Mouse (Mus musculus): ENCODE results near the gene B3gnt3.

Gene B3gnt3

DNA sequence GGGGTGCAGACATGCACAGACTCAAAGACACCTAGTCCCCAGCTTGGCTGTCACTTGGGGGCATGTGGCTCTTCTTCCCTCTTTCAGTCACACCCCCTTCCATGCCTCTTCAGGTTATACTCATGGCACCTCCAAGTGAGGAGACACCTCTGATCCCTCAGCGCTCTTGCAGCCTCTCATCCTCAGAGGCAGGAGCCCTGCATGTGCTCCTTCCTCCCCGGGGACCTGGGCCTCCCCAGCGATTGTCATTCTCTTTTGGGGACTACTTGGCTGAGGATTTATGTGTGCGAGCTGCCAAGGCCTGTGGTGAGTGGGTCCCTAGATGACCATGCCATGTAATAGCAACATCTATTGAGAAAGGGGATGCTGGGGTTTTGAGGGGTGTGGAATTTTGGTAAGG lies 23.4 kb downstream of the B3gnt3 start:
- DNase-seq (ENCODE audit: low spot score in 2 of 2): no peak

DNA sequence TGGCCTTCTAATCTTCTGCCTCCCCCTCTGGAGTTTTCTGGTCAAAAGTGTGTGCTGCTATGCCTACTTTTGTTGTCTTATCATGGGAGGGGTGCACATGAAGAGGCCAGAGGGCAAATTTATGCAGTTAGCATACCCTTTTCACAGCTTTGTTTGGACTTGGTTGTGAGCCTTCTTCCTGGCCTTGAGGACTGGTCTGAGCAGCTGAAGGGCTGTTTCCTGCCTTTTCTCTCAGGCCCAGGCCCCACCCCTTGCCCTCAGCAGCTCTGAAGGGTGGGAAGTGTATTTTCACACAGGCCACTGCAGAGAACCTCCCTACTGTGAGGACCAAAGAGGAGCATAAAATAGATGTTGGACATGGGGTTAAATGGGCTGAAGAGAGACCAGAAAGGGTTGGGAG lies 24.0 kb downstream of the B3gnt3 start:
- no peak for DNase-seq (ENCODE audit: low spot score in 2 of 2)

DNA sequence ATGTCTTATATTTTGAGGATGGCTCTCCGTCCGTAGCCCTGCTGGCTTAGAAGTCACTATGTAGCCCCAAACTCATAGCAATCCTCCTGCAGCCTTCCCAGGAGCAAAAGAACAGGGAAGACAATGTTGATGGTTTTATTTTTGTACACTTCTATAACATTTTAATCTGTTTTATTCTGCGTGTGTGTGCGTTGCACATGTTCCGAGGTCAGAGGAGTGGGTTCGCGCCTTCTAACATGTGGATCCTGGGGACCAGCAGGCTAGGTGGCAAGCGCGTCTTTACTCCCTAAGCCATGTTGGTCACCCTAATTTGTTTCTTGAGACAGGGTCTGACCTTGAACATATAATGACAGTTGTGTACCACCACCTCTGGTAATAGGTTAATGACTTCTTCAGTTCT lies 24.8 kb downstream of the B3gnt3 start:
- DNase-seq (ENCODE audit: low spot score in 2 of 2): no peak

DNA sequence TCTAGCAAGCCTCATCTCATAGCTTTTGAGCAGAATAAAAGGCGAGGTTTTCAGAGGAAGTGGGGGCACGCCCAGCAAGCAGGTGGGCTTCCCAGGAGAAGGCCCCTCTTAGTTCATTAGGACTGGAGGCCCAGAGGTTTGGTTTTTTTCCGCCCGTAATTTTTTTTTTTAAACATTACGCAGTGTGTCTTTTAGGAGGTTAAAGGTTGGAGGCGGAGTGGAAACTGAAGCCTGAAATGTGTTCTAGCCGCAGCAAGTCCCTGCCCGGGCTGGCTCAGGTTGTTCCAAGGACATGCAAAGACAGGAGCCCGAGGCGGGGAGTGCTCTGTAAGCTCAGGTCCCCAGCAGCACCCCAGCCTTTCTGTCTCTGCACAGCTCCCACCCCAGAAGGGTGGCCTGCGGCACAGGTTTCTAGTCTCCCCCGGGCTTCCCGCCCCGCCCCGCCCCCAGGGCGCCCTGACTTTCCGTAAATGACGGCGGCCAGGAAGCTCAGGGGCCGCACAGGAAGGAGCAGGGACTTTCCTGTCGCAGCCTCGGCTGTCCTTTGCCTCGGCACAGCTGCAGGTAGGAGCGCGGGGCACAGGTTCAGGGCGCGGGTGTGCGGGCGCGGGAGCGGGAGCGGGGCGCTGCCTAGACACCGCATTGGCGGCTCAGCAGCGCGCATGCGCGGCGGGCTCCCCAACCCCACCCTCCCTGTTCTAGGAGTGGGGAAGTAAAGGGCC lies 25.4 kb downstream of the B3gnt3 start, which contains the start of gene Jak3:
Gene Jak3 (plus strand): TSS at position 277 of the 722 bp plus-strand sequence.
- no peak for DNase-seq (ENCODE audit: low spot score in 2 of 2)

DNA sequence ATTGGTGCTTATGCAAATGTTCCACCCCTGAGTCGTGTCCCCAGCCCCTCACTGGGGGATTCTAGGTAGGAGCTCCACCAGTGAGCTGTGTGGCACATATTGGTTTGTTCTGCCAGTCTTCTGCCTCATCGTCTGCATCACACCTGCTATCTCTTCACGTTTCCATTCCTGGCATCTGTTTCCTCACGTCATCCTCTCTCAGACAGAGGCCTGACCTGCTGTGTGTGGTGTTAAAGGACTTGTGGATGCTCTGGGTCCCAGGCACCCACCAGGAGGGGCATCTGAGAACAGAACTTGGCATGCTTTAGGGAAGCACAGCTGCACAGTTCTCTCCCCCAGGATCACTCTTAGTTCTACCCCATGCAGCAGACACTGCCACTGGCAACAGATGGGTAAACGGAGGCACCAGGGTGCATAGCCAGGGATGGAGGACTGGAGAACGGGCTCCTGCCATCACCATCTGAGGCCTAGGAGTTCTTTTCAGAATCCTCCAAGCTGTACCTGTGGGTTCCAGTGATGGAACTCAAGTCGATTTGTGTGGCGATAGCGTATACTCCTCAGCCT lies 26.1 kb downstream of the B3gnt3 start:
- no peak for DNase-seq (ENCODE audit: low spot score in 2 of 2)

DNA sequence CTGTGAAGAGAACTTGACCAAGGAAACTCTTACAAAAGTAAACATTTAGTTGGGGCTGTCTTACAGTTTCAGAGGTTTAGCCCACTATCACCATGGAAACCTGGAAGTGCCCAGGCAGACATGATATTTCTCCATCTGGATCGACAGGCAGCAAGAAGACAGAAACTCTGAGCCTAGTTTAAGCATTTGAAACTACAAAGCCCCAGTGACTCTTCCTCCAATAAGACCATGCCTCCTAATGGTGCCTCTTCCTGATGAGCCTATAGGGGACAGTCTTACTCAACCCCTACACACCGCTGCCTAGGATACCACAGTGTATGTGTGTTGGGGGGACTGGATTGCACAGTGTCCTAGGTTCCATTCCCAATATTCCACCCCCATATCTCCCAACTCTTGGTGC lies 27.5 kb downstream of the B3gnt3 start:
- DNase-seq (ENCODE audit: low spot score in 2 of 2): no peak

DNA sequence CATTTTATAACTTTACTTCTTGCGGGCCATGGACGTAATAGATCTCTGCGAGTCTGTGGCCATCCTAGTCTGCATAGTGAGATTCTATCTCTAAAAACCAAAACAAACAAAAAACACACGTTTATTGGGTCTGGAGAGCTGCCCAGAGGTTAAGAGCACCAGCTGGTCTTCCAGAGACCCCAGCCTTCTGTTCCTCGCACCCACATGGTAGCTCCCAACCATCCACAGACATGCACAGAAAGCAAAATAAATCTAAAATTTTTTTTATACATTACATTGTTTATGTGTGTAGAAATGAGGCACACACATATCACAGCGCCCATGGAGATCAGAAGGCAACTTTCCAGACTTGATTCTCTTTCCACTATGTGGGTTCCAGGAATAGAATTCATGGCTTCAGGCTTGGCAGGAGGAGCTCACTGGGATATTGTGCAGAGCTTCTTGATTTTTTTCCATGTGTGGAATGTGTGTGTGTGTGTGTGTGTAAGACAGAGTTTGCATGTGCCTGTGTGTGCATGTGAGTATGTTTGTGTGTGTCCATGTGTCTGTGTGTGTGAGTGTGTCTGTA lies 29.3 kb downstream of the B3gnt3 start:
- no peak for DNase-seq (ENCODE audit: low spot score in 2 of 2)

DNA sequence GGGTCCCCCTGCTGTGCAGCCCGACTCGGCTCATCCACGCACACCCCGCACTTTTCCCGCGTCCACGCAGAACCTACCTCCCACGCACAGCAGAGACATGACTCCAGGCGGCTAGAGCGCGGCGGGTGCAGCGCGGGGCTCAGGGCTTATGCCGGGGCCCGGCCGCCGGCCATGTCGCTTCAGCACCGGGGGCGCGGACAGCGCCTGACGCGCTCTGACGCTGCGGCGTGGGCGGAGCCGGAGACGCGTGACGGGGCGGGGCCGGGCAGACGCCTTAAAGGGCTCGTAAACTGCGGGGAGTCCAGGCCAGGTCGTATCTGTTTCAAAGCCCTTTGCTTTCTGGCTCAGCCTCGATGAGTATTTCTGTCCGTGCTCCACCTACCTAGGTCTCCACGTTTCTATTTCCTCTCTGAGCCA lies 30.0 kb downstream of the B3gnt3 start, which contains the start of gene Unc13a:
Gene Unc13a (minus strand): TSS at position 209 of the 417 bp plus-strand sequence.
- peak; percentile 83 to 84 for DNase-seq (ENCODE audit: low spot score in 2 of 2)

DNA sequence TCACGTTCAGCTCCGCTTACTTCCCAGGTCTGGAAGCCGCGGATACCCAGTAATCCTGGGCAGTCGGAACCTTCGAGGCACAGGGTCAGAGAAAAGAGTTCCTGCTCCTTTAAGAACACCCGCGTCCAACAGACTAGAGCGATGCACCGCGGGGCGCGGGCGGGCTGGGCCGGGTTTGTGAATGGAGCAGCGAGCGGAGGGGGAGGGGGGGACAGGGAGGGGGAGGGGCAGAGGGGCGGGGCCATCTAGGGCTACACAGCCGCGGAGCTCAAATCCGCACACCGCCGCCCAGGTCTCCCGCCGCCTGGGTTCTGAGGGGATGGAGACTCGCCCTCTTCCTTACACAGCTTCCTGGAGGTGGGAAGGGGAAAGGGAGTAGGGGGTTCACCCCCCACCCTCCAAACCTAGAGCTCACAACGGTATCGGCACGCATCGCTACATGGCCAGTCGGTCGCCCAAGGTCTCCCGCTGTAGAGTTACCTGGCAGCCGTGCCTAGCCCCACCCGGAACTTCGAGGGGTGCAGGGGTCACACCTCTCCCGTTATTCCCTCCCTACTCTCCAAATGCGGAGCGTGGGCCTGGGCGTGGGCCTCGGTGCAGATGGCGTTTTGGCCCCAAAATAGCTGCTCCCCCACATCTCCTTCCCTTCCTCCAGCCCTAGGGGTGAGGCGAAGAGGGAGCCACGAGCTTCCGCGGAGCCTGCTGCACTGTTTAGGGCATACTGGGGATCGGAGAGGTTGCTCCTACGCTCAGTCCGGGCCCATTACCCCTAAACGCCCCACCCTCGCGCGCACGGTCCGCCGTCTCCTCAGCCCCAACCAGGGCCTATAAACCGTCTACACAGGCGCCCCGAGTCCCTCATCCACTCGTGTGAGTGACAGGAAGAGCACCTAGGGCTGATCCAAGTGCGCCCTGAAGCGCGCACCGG lies 30.7 kb downstream of the B3gnt3 start:
- DNase-seq (ENCODE audit: low spot score in 2 of 2): peak; percentile 51 to 58

DNA sequence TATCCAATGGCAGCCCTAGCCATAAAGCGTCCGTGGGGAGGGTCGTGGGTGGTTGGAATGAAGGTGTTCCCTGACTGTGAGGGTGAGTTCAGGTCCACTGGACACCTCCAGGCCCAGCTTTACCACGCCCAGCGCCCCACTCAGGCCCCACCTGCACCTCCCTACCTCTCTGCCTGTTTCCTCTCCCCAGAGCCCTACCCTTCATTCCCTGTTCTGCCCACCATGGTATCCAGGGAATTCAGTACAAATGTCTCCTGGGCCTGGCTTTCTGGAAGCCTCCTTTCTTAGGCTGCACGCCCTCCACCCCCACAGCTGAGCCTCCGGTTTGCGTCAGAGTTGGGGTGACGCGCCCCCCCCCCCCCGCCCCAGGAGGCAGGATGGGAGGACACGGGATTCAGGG lies 31.4 kb downstream of the B3gnt3 start:
- no peak for DNase-seq (ENCODE audit: low spot score in 2 of 2)

DNA sequence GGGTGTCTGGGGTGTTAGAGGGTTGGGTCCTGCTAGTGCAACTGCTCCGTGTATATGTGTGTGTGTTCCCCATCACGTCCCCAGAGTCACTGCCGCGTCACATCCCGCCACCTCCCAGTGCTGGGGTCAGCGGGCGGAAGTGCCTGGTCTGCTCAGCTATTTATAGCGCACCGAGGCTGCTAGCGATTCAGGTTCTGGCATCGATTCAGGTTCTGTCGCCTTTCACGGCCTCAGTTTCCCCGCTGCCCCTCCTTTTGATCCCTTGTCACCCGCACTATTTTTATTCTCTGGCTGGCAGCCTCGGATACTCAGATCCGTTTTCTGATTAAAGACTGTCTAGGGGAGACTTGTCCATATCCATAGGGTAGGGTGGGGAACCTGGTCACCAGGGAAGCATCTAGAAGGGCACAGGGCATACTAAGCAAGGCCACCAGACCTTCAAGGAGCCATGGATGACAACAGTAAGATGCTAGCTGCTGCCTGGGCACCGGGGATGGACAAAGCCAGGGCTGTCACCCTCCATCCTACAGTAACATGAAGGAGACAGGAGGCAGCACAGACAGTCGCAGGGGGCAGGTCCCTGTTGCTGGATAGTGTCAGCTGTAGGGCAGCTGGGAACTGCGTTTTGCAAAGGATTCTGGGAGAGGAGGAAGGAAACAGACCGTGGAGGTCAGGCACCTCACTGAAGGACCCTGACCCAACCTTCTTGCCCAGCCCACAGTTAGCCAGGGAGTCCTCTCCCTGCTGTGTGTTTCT lies 33.2 kb downstream of the B3gnt3 start:
- no peak for DNase-seq (ENCODE audit: low spot score in 2 of 2)

DNA sequence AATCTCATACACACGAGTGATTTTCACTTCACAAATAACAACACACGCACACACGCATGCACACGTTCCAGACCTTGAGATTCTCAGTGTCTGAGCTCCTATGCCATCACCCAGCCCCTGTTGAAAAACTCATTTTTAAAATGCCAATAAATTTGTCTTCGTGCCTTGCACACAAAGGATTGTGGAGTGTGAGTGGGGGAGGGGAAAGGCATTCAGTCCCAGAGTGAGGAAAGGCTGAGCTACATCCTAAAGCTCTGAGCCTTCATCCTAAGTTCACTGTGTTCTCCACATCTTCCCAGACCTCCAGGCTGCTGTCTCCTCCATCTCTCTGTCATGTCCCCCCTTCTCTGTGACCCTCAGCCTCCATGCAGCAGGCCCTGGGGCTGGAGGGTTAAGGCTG lies 34.3 kb downstream of the B3gnt3 start:
- DNase-seq (ENCODE audit: low spot score in 2 of 2): no peak

DNA sequence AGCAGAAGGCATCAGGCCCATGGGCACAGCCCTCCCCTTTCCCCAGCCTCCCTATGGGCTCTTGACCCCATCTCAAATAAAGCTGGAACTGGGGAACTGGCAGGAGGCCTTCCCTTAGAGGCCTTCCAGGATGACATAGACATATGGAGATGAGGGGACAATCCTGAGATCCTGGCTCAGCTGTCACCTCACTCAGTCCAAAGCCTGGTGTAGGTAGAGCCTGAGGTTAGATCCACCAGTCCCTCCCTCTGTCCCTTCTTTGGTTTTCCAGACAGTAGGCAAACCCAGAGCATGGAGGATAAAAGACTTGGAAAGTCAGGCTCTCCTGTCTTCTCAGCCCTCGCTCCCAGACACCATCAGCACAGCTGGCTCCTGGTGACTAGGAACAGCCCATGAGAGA lies 34.7 kb downstream of the B3gnt3 start:
- DNase-seq (ENCODE audit: low spot score in 2 of 2): no peak

DNA sequence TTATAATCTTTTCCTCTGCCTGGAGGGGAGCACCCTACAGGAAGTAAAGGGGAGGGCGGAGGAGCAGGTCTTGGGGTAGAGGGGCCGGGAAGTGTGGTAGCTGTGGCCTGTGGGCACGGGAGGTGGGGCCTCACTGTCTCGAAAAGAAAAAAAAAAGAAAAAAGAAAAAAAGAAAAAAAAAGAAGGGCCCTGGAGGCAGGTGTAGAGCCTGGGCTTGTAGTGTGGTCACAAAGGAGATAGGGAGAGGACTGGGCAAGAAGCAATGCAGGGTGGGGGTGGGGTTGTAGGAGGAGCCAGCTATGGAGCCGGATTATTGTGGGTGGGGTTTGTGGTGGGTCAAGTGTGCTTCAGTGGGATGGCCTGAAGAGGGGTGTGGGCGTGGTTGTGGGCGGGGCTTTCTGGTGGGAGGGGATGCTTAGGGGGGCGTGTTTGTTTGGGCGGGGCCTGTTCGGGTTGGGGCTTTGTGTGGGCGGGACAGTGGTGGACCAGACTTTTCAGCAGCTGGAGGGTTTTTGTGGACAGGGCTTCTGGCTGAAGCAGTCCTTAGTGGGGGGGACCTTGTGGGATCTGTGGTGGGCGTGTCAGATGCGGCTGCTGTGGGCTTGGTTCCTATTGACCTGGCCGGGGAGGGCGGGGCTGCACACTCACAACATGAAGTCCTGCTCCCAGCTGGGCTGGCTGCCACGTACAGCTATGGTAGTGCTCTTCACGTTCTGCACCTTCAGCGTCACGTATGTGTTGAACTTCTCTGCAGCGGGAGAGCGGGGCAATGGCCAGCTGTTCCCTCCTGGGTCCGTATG lies 36.1 kb downstream of the B3gnt3 start:
- DNase-seq (ENCODE audit: low spot score in 2 of 2): no peak

DNA sequence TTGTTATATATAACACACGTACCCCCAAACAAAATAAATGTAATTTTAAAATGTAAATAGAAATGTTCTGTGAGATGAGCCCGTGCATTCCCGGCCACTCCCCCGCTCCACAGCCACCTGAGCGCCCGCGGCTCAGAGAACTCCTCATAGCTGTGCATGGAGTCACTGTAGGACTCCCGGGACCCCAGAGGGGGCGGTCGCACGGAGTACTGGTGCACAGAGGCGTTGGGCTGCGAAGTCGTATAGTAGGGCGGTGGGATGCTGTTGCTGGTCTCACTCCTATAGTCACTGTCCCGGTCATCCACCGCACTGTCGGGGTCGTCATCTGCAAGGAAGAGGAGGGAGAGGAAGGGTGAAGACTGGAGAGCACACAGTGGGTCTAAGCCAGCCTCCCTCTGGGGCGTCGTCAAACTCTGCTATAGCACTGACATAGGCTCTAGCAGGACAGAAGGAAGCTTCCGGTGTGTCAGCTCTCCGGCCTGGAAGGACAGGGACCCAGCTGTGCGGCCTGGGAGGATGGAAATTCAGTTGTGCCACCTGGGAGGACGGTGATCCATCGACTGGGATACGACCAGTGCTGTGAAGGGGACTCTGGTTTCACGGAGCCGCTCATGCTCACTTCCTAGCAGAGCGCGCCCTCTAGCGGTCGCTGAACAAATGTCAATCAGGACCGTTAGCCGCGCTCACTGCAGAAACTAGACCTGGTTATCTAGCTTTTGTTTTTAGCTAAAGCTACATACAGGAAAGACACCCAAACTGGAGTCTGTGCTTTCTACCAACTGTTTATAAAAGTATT lies 41.1 kb downstream of the B3gnt3 start:
- peak; percentile 71 to 81 for DNase-seq (ENCODE audit: low spot score in 2 of 2)

DNA sequence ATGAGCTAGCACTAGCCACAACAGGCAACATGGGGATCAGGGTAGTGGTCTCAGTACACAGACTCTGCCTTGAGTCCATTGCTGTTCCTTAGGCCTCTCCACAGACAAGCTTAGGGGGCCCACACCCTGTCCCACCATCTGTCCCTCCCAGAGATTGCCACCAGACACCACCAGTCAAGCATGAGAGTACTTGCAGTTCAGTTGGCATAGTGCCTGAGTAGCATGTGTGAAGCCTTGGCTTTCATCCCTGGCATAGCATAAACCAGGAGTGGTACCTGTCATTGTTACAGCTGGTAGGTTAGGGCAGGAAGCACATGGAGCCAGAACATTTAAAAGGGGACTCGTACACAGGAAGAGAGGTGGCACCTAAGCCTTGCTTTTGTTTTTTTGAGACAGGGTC lies 41.8 kb downstream of the B3gnt3 start:
- DNase-seq (ENCODE audit: low spot score in 2 of 2): no peak

DNA sequence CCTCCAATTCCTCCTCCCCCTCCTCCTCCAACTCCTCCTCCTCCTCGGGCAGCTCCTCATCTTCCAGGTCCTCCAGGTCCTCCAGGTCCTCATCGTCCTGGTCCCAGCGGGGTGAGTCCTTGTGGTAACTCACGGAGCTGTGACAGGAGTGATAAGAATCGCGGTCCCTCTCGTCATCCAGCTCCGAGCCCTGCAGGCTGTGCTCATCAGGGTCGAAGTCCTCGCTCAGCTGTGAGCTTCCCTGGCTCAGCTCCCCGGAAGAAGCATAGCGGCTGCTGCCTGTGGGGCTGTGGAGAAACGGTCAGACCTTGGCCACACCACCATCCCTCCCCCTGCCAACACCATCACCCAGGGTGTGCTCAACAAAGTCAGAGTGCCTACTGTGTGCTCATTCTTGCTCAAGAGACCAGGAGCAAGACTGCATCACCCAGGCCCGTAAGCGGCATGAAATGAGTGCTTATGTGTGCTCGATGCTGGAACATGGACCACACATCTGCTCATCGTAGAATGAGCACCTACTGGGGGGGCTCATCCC lies 43.0 kb downstream of the B3gnt3 start:
- DNase-seq (ENCODE audit: low spot score in 2 of 2): no peak

DNA sequence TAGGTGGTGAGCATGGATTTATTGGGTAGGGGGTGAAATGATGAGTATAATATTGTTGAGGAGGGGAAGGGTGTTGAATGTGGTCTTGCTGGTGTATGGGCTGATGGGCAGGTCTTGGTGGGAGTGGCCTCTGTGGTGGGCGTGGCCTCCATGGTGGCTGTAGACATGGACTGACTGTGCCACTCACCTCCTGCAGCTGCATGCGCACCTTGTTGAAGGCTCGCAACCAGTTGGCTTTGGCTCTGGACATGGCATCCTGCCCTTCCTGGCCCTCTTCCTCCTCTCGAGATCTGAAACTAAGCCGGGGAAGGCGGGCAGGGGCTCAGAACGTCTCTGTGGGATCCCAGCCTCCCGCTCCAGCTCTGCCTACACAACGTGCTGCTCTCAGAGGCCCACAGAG lies 43.8 kb downstream of the B3gnt3 start:
- no peak for DNase-seq (ENCODE audit: low spot score in 2 of 2)

DNA sequence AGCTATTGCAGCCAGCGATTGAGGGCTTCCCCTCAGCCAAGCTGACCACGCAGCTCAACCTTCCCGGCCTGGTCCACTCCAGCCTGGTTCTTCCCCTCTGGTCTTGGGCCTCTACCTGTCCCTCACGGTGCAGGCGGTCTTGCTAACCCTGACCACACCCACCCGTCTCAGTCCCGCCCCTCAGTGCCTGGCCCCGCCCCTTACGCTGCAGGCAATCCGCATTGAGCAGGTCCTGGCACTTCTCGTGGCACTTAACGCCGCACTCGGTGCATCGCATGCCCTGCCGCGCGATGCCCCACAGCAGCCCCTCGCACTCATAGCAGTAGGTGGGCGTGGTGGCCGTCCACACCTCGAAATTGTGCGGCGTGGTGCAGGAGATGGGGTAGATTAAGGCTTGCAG lies 47.0 kb downstream of the B3gnt3 start:
- DNase-seq (ENCODE audit: low spot score in 2 of 2): no peak

DNA sequence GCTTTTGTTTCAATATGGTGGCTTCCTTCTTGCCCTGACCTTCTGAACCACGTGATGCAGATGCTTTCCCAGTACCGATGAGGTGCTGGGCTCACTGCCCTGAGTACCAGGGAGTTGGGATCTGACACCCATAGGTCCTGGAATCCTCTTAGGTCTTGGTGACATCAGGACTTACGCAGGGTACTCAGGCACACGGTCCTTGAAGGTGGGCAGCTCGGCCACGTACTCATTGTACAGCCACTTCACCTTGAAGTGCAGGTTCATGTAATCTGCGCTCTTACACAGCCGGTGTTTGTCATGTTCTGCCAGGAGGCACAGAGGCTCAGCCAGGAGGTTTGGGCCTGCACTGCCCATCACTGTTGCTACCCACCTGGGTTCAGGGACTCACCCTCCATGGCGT lies 56.1 kb downstream of the B3gnt3 start:
- DNase-seq (ENCODE audit: low spot score in 2 of 2): no peak

Data from frontal cortex, postnatal 25 days (tissue).